In the genomic region with DNA sequence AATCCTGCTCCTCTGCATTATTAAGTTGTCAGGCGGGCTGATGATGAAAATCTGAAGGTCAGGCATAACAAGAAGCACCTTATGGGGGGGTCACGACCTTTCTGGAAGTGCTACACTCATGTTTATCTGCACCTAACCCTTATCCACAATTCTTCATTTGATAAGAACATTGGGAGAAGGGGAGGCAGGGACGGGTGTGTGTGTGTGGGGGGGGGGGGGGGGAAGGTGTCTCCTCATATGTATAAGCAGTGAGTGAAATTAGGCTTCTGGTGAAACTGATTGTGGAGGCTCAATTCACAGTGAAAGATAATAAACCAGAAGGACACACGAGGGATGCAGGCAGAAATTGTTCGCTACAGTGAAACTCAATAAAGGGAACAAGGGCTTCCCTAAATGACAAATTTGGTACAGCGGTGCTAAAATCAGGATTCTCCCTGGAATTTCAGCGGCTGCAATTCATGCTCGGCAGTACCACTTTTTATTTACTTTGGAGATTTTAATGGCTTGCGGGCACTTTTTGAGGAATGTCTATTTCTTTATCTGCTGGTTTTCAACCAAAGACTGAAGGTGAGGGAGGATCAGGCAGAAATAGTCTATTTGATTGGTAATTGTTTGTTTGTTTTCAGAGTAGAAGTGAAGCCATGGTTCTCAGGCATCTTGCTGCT, we compare ENCODE assay signal across 9 mouse cellular contexts.
DNase-seq lines count a peak whose midpoint lies in the region; ATAC-seq lines count a peak whose summit lies in the region.
"Had no signal": no experiment of that assay in that cellular context is flagged by ENCODE, and none has a peak within 500 bp of the region (broad histone marks: within the 10 kb centered on the region; RNA-seq: fewer than 3 reads in every experiment).

No protein-coding gene starts in this region.

- peak; percentile 25 for DNase-seq in embryo, embryonic 10 days (ENCODE audit: low spot score)
- no peak for DNase-seq in embryo, embryonic 9.5 days (ENCODE audit: extremely low spot score)
- peak; percentile 16 for DNase-seq in neural tube, embryonic 11.5 days (ENCODE audit: low spot score)
- no peak for DNase-seq in neural tube, embryonic 10.5 days (ENCODE audit: extremely low spot score, low spot score)
- no peak for DNase-seq in liver, embryonic 13.5 days
- no peak for DNase-seq in cerebellum, postnatal 4 days (ENCODE audit: low spot score in 2 of 2)

- WGBS in neural tube, embryonic 11.5 days: 8% methylated on average over 9 of the region's 9 CpGs
- 27% methylated on average over 9 of the region's 9 CpGs for WGBS in liver, embryonic 13.5 days (ENCODE audit: insufficient replicate concordance)
- WGBS in stomach, embryonic 16.5 days: 6% methylated on average over 9 of the region's 9 CpGs

- no peaks in the 10 kb centered on the region for H3K27me3 ChIP-seq in neural tube, embryonic 11.5 days (ENCODE audit: control insufficient read depth, insufficient read depth, low read length)
- H3K27me3 ChIP-seq in liver, embryonic 13.5 days: no peaks in the 10 kb centered on the region
- H3K27me3 ChIP-seq in stomach, embryonic 16.5 days (ENCODE audit: control insufficient read depth, insufficient read depth, low read length): no peaks in the 10 kb centered on the region

- H3K4me1 ChIP-seq in neural tube, embryonic 11.5 days (ENCODE audit: control insufficient read depth, insufficient read depth, low read length): 0 out of 2 replicates have a peak, but pooled peaks cover 12% of the 10 kb centered on the region
- H3K4me1 ChIP-seq in liver, embryonic 13.5 days (replicated peaks): no peaks in the 10 kb centered on the region
- peaks cover 13% of the 10 kb centered on the region; the same call in 1 of the 2 replicates for H3K4me1 ChIP-seq in stomach, embryonic 16.5 days (ENCODE audit: control insufficient read depth, insufficient read depth, low read length)

- H3K4me3 ChIP-seq in neural tube, embryonic 11.5 days (ENCODE audit: low read depth, low read length): peak overlapping the region; percentile 23
- no peak overlapping the region; the same call in 1 of the 2 replicates for H3K4me3 ChIP-seq in liver, embryonic 13.5 days (replicated peaks)
- H3K4me3 ChIP-seq in stomach, embryonic 16.5 days (replicated peaks; ENCODE audit: low read length): peak overlapping the region; percentile 35
- H3K4me3 ChIP-seq: megakaryocyte, embryonic 14.5 days had no signal

- H3K9me3 ChIP-seq in neural tube, embryonic 11.5 days (ENCODE audit: control insufficient read depth, low read length): no peaks in the 10 kb centered on the region
- no peaks in the 10 kb centered on the region for H3K9me3 ChIP-seq in liver, embryonic 13.5 days (replicated peaks)
- no peaks in the 10 kb centered on the region for H3K9me3 ChIP-seq in stomach, embryonic 16.5 days (replicated peaks; ENCODE audit: control insufficient read depth, low read length)

- H3K4me2 ChIP-seq in neural tube, embryonic 11.5 days (ENCODE audit: low read depth): peak overlapping the region; percentile 40
- H3K4me2 ChIP-seq in liver, embryonic 13.5 days: peak overlapping the region; percentile 40
- H3K4me2 ChIP-seq in stomach, embryonic 16.5 days (ENCODE audit: low read depth, low read length): peak overlapping the region; percentile 54

- H3K9ac ChIP-seq in neural tube, embryonic 11.5 days (ENCODE audit: low read length): peak overlapping the region; percentile 37
- no peak overlapping the region for H3K9ac ChIP-seq in liver, embryonic 13.5 days
- peak overlapping the region; percentile 61; the same call in 1 of the 2 replicates for H3K9ac ChIP-seq in stomach, embryonic 16.5 days (ENCODE audit: low read length)

- H3K27ac ChIP-seq in neural tube, embryonic 11.5 days (ENCODE audit: low read depth, low read length): peak overlapping the region; percentile 40; the same call in 1 of the 2 replicates
- no peak overlapping the region for H3K27ac ChIP-seq in liver, embryonic 13.5 days
- H3K27ac ChIP-seq in stomach, embryonic 16.5 days (ENCODE audit: low read length): no peak overlapping the region

- no peaks in the 10 kb centered on the region for H3K36me3 ChIP-seq in neural tube, embryonic 11.5 days (ENCODE audit: control insufficient read depth, insufficient read depth, low read length)
- H3K36me3 ChIP-seq in liver, embryonic 13.5 days: no peaks in the 10 kb centered on the region
- no peaks in the 10 kb centered on the region for H3K36me3 ChIP-seq in stomach, embryonic 16.5 days (ENCODE audit: control insufficient read depth, insufficient read depth, low read length)

- ATAC-seq in neural tube, embryonic 11.5 days (ENCODE audit: insufficient read depth, low FRiP score, low TSS enrichment): peak; percentile 41
- no peak for ATAC-seq in liver, embryonic 13.5 days (ENCODE audit: low read depth)
- ATAC-seq in stomach, embryonic 16.5 days (ENCODE audit: insufficient read depth, low FRiP score): no peak
- ATAC-seq in erythroblast, adult 5-6 weeks (replicated peaks; ENCODE audit: low FRiP score, poor library complexity, severe bottlenecking): no peak

Comparison
In these comparisons a context has a peak if more than half of its experiments do, and no peak if none do; other contexts are left out.
1. DNase-seq: peak in embryo, embryonic 10 days (single experiment) and neural tube, embryonic 11.5 days (single experiment); none in embryo, embryonic 9.5 days (single experiment), neural tube, embryonic 10.5 days (single experiment), liver, embryonic 13.5 days (single experiment) and cerebellum, postnatal 4 days (0 of 2).
2. Peak in every context shown above with its lines, with median percentiles within 50 percentile points of each other: H3K4me2 ChIP-seq.